Mouse (Mus musculus) left cerebral cortex, postnatal 36 days (tissue): ENCODE results near the gene Znfx1. TPM values are rescaled to one million over a fixed set of nuclear protein-coding genes. Genes with fewer than 3 reads are reported as not detected.
A peak's percentile ranks its signal among the peaks of the same experiment; 100 is the strongest.

ENCODE experiments used
- DNase-seq, 2 experiments: peaks; one replicate each; pipeline ENCODE4 v3.0.0; 2021 to 2022; ENCODE audit warnings: low spot score in 2 of 2, mixed read lengths in 1 of 2
- intact Hi-C: fragments of 180-260 bp; cut with DNase I; formaldehyde crosslinking; loops from one replicate; pipeline ENCODE4 v1.15.1; 2025
- total RNA-seq, 2 experiments: library from RNA; stranded (reverse); gene quantifications; 2 replicates each; pipeline ENCODE4 v1.2.3; 2021

Gene Znfx1
- total RNA-seq, 2 experiments from 2014 or later = 69.8 to 73.5 TPM

DNA sequence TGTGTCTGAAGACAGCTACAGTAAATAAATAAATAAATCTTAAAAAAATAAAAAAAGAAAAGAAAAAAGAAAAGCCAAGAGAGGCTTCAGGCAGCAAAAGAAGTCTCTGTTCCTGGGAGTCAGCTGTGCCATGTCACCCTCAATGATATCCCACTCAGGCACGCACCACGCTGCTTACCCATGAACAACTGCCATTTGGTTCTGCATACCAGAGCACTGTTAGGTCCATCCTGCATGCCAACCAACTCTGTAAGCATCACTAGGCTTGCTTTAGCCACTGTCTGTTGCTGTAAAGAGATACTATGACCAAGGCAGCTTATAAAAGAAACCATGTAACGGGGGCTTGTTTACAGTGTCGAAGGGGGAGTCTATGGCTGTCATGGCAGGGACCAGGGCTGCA lies 13.5 kb upstream of the Znfx1 start:
- no peak for DNase-seq
- intact Hi-C loops = no loop called here

DNA sequence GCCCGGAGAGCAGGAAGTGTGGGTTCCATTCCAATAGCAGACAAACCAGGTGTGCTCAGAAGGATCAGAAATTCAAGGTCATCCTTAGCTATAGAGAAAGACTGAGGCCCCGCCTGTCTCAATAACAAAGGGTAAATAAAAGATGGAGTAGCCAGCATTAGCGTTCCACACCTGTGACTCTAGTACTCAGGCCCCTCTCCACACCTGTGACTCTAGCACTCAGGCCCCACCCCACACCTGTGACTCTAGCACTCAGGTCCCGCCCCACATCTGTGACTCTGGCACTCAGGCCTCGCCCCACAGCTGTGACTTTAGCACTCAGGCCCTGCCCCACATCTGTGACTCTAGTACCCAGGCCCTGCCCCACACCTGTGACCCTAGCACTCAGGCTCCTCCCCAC lies 11.8 kb upstream of the Znfx1 start:
- intact Hi-C loops = loop anchor here (5.0 kb wide), 1 partner anchor 128 kb away; no protein-coding TSS in a partner anchor
- DNase-seq = no peak

DNA sequence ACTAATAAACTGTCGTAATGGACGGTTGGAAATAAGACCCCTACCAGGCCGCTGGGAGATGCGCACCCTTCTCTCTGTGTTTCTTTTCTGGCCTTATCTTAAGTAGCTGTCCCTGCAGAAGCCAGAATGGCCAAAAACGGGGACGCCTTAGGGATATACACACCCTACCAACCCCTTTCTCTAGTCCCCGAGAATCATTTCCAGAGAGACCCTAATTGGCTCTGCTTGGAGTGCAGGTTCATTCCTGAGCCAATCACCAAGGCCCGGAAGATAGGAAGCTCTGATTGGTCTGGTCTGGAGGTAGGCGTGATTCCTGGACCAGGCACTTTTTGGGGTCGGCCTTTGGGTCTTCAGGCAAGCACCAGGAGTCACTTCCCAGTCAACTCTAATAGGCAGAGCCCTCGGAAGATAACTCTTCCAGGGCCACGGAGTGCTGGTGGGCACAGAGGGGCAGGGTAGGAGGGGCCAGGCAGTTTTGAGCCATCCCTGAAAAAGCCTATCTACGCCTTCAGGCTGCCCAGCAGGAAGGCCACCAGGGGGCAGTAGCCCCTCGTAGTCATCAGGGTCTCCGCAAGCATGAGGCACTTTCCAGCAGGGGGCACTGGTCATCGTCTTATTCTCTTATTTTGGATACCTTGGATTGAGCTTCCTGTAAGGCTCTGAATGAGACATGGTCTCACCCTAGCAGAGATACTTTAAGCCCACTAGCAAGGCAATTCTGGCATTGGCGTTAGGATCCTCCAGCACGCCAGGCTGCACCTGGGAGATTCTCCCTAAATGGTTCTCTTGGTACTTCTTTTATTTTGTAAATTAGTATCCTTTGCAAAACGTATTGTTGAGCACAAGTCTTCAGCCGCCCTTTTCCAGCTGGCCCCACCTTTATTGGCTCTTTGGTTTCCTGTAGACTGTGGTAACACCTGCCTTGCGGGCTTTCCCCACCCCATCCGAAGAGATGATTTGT lies 9.1 kb upstream of the Znfx1 start:
- intact Hi-C loops = loop anchor here (1.0 to 5.0 kb wide), 4 partner anchors 39 to 207 kb away; no protein-coding TSS in a partner anchor
- DNase-seq = peak; percentile 95

DNA sequence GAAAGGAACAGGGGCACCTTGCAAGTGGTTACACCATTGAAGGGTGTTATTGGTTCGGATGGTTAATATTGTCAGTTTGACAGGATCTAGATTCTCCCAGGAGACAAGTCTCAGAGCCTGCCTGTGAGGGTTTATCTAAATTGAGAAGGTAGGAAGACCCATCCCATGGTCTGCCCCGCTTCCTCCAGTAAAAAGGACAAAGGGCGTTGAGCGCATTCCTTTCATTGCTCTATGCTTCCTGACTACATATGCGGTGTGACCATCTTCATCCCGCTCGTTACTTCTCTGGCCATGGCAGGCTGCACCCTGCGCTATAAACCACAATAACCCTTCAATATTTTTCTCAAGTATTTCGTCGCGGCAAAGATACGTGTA lies 8.4 kb upstream of the Znfx1 start:
- DNase-seq = no peak
- intact Hi-C loops = loop anchor here (5.0 kb wide), 1 partner anchor 131 kb away; no protein-coding TSS in a partner anchor

DNA sequence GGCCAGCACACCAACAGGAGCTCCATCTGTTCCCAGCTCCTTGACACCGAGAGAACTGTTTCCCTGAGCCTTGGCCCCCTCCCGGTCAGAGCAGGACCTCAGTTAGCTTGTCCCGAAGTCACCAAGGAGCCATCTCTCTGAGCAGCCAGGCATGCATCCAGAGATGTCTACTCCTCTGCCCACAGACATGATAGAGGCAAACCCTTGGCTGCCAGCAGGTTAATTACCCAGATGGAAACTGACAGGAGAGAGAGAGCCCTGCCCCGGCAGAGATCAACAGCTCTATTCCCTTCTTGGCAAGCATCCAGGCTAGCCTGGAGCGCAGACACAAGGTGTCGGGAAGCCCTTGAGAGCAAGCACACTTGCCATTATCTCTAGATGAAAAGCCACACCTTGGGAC lies 7.5 kb upstream of the Znfx1 start:
- DNase-seq = no peak
- intact Hi-C loops = loop anchor here (5.0 kb wide), 1 partner anchor 132 kb away; no protein-coding TSS in a partner anchor

DNA sequence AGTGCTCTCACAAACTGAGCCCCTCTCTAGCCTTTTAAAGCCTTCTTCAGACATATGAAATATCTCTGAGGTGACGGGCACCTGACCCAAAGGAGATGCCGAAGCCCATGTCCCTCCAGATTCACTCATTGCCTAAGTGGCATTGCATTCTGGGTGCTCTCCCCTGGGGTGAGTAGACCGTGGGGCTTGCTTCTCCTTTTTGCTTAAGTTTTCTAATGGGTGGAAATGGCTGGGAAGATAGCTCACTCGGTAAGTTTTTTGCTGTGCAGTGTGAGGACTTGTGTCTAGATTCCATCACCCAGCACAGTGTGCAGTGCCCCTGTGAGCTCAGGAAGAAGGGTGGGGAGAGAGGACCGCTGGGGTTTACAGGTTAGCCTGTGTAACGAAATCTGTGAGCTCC lies 4.8 kb upstream of the Znfx1 start:
- intact Hi-C loops = loop anchor here (10.0 kb wide), 1 partner anchor 417 kb away; no protein-coding TSS in a partner anchor
- no peak for DNase-seq

DNA sequence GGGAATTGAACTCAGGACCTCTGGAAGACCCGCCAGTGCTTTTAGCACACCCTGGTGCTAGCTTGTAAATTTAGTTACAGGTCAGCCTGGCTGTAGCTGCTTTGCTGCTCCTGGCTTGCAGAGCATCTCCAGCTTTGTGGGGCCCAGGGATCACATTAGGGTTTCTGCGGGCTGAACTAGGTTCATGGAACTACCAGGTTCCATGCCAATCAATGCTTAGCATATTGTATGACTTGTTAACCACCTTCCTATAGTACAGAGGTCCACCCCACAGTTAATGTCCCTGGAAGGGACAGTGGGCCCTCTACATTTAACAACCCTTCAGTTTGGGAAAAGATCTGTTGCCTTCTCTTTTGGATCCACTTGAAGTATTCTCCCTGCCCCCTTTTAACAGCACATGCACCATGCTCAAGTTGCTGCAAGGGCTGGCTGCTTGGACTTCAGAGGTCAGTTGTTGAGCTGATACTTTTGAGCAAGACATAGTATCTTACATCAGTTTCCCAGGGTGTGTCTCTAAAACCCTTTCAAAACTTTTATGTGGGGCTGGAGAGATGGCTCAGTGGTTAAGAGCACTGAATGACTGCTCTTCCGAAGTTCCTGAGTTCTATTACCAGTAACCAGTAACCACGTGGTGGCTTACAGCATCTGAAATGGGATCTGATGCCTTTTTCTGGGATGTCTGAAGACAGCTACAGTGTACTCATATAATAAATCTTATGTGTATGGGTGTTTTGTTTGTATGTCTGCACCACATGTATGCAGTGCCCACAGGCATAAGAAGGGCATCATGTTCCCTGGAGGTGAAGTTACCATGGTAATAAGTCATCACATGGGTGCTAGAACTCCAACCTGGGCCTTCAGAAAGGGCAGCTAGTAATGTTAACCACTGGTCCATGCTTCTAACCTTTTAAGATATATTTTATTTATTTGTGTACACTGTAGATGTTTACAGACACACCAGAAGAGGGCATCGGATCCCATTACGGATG lies 4.0 kb upstream of the Znfx1 start:
- DNase-seq = no peak
- intact Hi-C loops = loop anchor here (10.0 kb wide), 1 partner anchor 418 kb away; no protein-coding TSS in a partner anchor

DNA sequence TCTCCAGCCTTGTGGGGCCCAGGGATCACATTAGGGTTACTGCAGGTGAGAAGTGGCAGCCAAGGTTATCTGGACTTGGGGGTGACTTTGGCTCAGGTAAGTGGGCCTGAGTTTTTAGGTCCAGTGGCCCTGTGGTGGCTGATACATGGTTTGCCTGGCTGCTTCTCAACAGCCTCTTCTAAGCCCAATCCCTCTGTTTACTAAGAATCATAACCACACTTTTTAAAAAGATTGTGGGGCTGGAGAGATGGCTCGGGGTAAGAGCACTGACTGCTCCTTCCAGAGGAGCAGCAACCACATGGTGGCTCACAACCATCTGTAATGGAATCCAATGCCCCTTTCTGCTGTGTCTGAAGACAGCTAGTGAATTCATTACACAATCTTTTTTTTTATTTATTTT lies 3.2 kb upstream of the Znfx1 start:
- intact Hi-C loops = loop anchor here (10.0 kb wide), 1 partner anchor 419 kb away; no protein-coding TSS in a partner anchor
- no peak for DNase-seq

DNA sequence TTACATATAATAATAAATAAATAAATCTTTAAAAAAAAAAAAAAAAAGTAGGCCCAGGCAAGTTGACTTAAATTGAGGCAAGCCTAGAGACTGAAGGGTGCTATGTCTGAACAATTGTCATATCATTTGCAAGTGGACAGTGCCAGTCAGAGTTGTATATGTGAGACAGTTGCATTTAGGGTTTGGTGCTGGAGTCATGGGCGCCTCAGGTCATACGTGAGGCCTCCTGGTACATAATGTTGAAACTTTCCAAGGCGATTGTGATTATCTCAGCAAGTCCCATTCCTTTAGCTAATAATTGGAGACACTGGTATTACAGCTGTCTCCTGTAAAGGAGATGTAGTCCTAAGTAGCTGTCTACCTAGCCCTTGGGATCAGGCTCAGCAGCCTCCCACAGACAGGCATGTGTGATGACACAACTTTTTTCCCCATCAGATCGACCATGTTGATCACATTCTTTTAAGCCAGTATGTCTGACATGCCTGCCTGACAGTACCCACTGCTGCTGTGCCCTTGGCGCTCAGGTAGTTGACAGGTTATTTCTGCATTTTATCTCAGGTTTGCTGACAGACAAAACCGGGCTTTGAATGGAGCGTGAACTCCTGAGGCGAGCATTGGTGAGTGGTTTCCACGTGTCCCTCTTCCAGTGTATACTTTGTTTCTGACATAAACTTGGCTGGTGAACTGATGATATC lies 1.9 kb upstream of the Znfx1 start:
- DNase-seq = no peak
- intact Hi-C loops = loop anchor here (5.0 to 10.0 kb wide), 2 partner anchors 358 to 420 kb away; partner anchors contain the start of gene Slc9a8

DNA sequence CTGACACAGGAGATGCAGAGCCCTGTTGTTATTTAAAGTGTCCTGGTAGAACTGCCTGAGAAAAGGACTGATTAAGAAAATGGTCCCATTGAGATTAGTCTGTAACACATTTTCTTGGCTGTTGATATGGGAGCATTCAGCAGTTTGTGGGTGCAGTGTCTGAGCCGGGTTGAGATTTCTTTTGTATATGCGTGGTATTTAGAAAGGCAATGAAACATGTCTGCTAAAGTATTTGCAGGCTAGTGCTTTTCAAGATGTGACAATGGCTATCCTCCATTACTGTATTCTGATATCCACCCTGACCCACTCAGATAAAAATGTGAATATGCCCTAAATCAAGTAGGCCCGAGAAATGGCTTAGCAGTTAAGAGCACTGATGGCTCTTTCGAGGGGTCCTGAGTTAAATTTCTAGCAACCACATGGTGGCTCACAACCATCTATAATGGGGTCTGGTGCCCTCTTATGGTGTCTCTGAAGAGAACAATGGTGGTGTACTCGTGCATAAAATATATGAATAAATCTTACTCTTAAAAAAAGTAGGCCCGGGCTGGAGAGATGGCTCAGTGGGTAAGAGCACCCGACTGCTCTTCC lies 1.2 kb upstream of the Znfx1 start:
- intact Hi-C loops = loop anchor here (5.0 to 10.0 kb wide), 2 partner anchors 358 to 421 kb away; partner anchors contain the start of gene Slc9a8
- no peak for DNase-seq

DNA sequence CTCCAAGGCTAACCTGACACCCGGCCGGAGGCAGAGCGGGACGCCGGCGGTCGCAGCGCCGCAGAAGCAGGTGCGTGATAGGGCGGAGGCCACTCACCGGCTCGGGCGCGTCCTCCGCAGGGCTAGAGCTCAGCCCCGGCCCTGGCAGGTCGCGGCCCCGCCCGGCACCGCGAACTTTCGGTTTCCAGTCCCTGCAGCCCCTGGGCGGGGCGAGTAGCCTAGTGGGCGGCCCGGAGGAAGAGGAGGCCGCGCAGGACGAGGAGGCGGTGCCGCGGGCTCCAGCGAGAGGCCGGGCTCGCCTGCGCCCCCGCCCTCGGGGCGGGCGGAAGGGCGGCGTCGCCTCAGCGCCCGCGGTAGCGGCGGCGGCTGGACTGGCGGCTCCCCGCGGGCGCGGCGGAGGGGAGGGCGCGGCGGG lies 311 bp downstream of the Znfx1 start:
- intact Hi-C loops = loop anchor here (5.0 to 10.0 kb wide), 2 partner anchors 360 to 422 kb away; partner anchors contain the start of gene Slc9a8
- peak in 1 of 2 experiments; percentile 93 for DNase-seq

DNA sequence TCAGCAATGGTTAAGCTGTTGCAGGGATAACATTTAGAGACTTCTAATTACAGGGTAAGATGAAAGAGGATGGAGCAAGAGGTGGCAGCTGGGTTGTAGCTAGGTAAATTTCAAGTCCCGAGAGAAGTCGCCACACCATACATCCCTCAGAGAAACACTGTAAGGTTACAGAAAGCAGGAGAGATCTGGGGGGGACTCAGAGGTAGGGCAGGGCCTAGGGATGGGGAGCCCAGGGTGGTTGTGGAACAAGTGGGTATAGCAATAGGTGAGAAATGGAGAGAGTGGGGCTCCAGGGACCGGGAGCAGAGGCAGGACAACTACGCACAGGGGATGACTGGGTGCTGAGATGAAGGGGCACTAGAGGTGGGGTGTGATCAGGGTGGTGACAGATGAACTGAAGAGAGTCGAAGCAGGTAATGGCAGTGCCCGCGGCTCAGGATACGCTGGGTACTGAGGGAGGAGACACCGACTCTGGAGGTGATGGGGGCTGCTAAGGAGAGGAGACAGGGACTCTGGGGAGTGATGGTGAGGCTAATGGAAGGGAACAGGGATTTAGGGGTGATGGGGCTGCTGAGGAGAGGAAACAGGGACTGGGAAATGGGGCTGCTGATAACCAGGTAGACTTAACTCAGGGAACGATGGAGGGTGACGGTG lies 1.3 kb downstream of the Znfx1 start:
- intact Hi-C loops = loop anchor here (5.0 to 10.0 kb wide), 2 partner anchors 361 to 423 kb away; partner anchors contain the start of gene Slc9a8
- peak in 1 of 2 experiments; percentile 35 for DNase-seq

DNA sequence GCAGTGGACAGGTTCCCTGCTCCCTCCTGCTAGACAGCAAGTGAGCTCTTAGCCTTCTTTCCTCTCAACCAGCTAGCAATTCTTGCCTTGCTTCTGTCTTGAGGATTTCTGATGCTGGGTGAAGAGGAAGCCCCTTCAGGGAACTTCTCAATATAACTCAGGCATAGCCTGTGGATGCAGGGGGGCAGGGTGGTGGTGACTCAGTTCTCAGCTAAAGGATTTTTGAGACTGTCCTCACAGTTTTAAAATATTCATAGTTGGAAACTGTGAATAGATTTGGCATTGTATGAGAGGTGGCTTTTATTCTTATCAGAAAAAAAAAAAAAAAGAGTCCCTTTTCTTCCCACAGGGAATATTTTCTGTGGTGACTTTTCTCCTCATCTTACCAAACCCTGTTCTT lies 2.1 kb downstream of the Znfx1 start:
- intact Hi-C loops = loop anchor here (5.0 to 10.0 kb wide), 2 partner anchors 362 to 424 kb away; partner anchors contain the start of gene Slc9a8
- DNase-seq = peak in 1 of 2 experiments; percentile 32

DNA sequence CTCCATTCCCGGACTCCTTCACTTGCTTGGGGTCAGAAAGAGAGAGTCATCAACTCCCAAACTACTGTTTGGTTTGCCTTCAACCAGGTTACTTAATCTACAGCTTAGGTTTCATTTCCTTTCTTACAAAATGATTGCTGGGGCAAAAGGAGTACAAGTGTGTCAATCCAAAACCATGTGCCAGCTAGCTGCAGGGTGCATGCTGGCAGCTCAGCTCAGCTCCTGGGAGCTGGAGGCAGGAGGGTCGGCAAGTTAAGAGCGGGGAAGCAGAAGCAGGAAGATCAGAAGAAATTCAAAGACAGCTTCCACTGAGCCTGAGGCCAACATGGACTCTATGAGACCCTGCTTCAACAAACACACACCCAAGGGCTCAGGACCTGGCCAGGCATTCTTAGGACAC lies 2.5 kb downstream of the Znfx1 start:
- intact Hi-C loops = loop anchor here (5.0 to 10.0 kb wide), 2 partner anchors 362 to 424 kb away; partner anchors contain the start of gene Slc9a8
- no peak for DNase-seq

DNA sequence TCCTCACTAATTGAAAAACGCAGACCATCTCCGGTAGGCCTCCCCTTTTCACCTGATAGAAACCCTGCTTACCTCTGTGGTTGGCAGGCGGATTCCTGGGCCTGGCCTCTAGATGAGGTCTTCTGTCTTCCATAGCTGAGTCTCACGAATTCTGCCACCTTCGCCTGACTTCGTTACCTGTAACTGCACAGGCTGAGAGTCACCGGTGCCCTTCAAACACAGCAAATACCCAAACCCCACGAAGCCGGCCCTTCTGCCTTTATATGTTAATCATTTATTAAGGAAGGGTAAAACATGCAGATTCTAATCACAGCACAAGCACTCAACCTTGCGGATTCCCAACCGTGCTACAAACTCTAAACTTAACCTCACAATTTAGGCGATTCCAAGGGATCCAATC lies 2.9 kb downstream of the Znfx1 start:
- no peak for DNase-seq
- intact Hi-C loops = loop anchor here (5.0 to 10.0 kb wide), 3 partner anchors 43 to 425 kb away; partner anchors contain the start of genes Ddx27 and Slc9a8

DNA sequence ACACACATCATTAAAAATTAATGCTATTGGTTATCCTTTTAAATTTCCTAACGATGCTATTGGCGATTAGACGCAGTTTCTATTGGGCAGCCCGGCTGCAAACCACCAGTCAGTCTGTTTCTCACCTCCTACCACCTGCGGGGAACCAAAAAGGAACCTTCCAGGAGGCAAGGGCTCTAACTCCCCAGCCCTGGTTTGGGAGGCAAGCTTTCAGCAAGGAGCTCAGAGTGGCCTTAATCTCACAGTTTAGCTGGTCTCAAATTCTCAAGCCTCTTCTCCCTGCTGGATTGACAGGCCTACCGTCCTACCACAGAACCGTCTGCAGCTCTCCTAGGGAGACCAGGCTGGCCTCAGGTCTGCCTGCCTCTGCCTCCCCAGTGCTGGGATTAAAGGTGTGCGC lies 3.3 kb downstream of the Znfx1 start:
- no peak for DNase-seq
- intact Hi-C loops = loop anchor here (5.0 kb wide), 1 partner anchor 42 kb away; the partner anchor contains the start of gene Ddx27

DNA sequence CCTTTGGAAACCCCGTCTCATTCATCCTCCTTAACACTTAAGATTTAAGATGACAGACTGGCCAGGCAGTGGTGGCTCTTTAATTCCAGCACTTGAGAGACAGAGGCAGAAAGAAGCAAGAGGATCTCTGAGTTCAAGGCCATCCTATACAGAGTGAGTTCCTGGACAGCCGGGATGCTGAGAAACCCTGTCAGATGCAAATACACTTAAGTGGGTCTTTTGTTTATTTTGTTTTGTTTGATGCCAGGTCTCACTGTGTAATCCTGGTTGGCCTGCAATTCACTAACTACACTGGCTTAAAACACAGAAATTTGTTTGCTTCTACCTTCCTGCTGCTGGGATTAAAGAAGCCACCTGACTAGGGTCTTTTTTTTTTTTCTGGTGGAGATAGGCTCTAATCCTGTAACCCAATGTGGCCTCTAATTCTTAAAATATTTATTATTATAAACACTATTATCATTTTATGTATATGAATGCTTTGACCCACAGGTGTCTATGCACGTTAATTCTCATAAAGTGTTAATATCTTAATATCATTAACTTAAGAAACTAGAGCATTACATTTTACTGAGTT lies 3.9 kb downstream of the Znfx1 start:
- intact Hi-C loops = loop anchor here (5.0 kb wide), 1 partner anchor 42 kb away; the partner anchor contains the start of gene Ddx27
- no peak for DNase-seq
